Mouse (Mus musculus) urinary bladder, postnatal 36 days (tissue): ENCODE measurements at regions not wholly inside any gene's neighbourhood (a gene's known extent, or its start where the extent isn't known, plus 50 kb on each side); places are given as distances from the start of the nearest gene placed in this dataset.
"Not testable (repeated sequence)": the region's sequence is repeated elsewhere in the genome, so short reads cannot be mapped to it uniquely, and the experiment has no call there.

Source experiments
- DNase-seq, 2 experiments: peaks; one replicate each; pipeline ENCODE4 v3.0.0; 2022; ENCODE audit warnings: low spot score in 2 of 2, mixed read lengths in 1 of 2

DNA sequence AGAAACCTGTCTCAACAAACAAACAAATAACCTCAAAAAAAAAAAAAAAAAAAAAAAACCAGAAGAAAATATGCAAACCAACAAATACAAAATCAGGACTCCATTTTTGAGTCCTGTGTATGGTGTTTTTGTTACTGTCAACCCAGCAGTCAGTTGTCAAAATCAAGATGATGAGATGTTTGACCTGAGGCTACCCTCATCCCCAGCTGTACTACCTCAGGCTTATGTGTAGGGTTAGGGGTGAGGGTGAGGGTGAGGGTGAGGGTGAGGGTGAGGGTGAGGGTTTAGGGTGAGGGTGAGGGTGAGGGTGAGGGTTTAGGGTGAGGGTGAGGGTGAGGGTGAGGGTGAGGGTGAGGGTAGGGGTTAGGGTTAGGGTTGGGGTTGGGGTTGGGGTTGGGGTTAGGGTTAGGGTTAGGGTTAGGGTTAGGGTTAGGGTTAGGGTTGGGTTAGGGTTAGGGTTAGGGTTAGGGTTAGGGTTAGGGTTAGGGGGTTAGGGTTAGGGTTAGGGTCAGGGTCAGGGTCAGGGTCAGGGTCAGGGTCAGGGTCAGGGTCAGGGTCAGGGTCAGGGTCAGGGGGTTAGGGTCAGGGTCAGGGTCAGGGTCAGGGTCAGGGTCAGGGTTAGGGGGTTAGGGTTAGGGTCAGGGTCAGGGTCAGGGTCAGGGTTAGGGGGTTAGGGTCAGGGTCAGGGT, 97.0 kb upstream of the Vmn2r87 start:
- DNase-seq: peak in 1 of 2 experiments; percentile 14

DNA sequence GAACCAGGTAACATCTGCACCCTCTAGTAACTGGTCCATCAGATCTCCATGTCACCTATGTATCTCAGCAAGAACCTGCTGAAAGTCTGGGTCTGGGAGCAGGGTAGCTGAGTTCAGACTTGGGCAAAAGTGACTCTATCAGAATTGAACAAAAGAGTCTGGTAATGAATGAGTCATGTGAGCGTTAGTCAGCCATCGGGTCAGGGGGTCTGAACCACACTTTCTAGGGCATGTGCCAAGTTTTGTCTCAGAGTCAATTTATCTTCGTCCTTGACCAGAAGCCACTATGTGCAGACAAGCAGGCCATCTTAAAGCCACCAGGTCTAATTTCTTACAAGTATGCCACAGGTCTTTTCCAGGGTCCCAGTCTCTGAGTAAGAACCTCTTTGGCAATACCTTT, 69.2 kb upstream of the Vmn2r87 start:
- not testable (repeated sequence) for DNase-seq

DNA sequence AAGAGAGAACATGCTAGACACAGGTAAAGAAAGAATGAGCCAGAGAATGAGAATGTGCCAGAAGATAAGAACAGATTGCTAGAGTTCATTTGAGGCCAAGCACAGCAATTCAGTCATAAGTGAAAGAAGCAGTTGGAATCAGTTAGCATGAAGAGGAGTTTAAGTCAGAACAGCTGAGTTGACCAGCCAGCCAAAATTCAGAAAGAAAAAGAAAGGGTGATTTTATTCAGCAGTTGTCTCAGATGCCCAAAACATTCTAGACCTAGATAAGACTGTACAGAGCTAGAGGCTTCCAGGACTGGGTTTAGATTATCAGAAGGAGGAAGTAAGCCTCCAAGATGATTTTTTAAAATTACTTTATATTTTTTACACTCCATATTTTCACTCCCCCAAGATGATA, 51.4 kb upstream of the Vmn2r87 start:
- no peak for DNase-seq
